Mouse (Mus musculus): ENCODE data around the gene Prss56. TPM values are rescaled to one million over a fixed set of nuclear protein-coding genes. Genes with fewer than 3 reads are reported as not detected.

Prss56 gene
- polyA plus RNA-seq, 1 experiment from 2014 or later: not detected

DNA sequence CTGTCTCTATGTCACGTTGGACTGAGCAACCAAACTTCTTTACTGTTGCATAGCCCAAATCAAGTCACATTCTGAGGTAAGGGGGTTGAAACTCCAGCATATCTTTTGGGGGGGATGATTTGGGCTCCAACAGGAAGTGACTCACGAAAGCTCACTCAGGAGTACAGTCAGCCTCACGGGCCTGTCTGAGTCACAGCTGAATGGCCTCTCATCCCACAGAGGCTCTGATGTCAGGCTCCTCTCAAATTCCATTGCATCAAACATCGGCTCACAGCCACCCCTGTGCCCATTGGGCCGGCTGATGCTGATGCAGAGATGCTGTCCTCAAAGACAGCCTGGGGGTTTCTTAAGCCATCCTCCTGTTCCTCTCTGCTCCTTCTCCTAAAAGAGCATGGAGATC, 2.2 kb upstream of the Prss56 start:
- Histone ChIP-seq H3K4me3 (ENCODE audit: low read length) (no peak overlapping the region), H3K9me3 (ENCODE audit: control insufficient read depth, low read length) (no peaks in the 10 kb centered on the region), H3K27me3 (ENCODE audit: control insufficient read depth, insufficient read depth, low read depth, low read length) (peaks cover 22% of the 10 kb centered on the region), H3K27ac (ENCODE audit: low read length) (no peak overlapping the region), H3K9ac (ENCODE audit: low read length) (no peak overlapping the region), H3K36me3 (ENCODE audit: control insufficient read depth, insufficient read depth, low read length) (no peaks in the 10 kb centered on the region), H3K4me2 (ENCODE audit: low read depth, low read length) (no peak overlapping the region), H3K4me1 (replicated peaks; ENCODE audit: control insufficient read depth, insufficient read depth, low read length) (peaks cover 3% of the 10 kb centered on the region; the same call in 1 of the 2 replicates)
- no peak for ATAC-seq (ENCODE audit: low read depth)
- WGBS: 38% methylated on average over 5 of the region's 5 CpGs

DNA sequence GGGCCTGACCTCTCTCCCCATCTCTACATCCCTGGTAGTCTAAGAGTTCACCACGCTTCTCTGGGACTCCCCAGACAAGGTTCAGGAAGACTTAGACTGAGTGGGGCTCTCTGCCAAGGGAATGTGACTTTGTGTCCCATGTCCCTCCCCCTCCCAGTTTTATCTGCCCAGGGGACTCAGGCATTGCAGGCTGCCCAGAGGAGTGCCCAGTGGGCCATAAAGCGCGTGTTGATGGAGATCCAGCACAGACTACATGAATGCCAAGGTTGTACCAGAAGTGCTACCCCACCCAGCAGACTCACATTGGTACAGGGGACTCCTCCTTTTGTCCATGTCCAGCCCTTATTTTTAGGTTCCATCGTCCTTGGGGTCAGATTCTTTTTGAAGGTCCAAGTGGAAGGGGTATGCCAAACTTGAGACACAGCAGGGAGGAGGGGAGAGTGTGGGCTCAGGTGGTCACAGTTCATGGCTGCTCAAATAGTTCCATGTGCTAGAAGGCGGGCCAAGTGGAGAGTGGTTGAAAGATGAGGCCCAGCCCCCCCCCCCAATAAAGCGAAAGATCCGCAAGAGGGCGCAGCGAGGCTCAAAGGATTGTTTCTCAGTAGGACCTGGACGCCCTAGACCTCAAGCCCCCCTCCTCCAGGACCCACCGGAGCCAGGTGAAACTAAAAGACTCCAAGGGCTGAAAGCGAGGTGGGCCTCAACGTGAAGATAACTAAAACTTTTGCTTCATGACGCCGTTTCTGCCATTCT, 1.1 kb downstream of the Prss56 start:
- H3K27ac ChIP-seq (ENCODE audit: low read length): no peak overlapping the region
- peaks cover 36% of the 10 kb centered on the region for H3K27me3 ChIP-seq (ENCODE audit: control insufficient read depth, insufficient read depth, low read depth, low read length)
- no peaks in the 10 kb centered on the region for H3K36me3 ChIP-seq (ENCODE audit: control insufficient read depth, insufficient read depth, low read length)
- 30% methylated on average over 15 of the region's 15 CpGs for WGBS
- no peak for ATAC-seq (ENCODE audit: low read depth)
- peaks cover 3% of the 10 kb centered on the region; the same call in 1 of the 2 replicates for H3K4me1 ChIP-seq (replicated peaks; ENCODE audit: control insufficient read depth, insufficient read depth, low read length)
- H3K4me3 ChIP-seq (ENCODE audit: low read length): no peak overlapping the region
- H3K9me3 ChIP-seq (ENCODE audit: control insufficient read depth, low read length): no peaks in the 10 kb centered on the region
- no peak overlapping the region for H3K9ac ChIP-seq (ENCODE audit: low read length)
- H3K4me2 ChIP-seq (ENCODE audit: low read depth, low read length): peak overlapping the region; percentile 30; the same call in 1 of the 2 replicates

DNA sequence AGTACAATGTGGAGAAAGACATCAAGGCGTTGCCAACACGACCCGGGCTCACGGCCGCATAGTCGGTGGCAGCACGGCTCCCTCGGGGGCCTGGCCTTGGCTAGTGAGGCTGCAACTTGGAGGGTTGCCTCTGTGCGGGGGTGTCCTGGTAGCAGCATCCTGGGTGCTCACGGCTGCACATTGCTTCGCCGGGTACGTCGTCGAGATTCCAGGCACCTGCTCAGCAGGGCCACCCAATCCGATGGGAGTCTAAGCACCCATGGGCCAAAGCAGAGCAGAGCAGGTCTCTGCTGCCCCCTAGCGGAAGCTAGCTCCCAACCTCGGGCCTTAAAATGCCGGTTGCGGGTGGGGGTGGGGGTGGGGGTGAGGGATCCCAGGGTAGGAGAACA, 1.6 kb downstream of the Prss56 start:
- Histone ChIP-seq H3K36me3 (ENCODE audit: control insufficient read depth, insufficient read depth, low read length) (no peaks in the 10 kb centered on the region), H3K9ac (ENCODE audit: low read length) (no peak overlapping the region), H3K4me2 (ENCODE audit: low read depth, low read length) (peak overlapping the region; percentile 30; the same call in 1 of the 2 replicates), H3K4me1 (replicated peaks; ENCODE audit: control insufficient read depth, insufficient read depth, low read length) (peaks cover 3% of the 10 kb centered on the region; the same call in 1 of the 2 replicates), H3K27ac (ENCODE audit: low read length) (no peak overlapping the region), H3K9me3 (ENCODE audit: control insufficient read depth, low read length) (no peaks in the 10 kb centered on the region), H3K27me3 (ENCODE audit: control insufficient read depth, insufficient read depth, low read depth, low read length) (peaks cover 36% of the 10 kb centered on the region), H3K4me3 (ENCODE audit: low read length) (no peak overlapping the region)
- no peak for ATAC-seq (ENCODE audit: low read depth)
- 13% methylated on average over 20 of the region's 20 CpGs for WGBS

DNA sequence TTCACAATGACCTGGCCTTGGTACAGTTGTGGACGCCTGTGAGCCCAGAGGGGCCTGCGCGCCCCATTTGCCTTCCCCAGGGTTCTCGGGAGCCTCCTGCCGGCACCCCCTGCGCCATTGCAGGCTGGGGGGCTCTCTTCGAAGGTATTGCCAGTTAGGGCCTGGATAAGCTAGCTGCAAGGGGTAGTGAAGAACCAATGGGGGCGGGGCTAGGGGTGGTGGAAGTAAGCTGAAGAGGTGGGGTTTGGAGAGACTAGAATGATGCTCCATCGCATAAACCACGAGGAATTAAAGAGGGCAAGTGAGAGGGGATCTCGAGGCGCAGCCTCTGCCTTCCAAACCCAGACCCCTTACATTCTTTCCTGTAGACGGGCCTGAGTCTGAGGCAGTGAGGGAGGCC, 2.4 kb downstream of the Prss56 start:
- H3K4me2 ChIP-seq (ENCODE audit: low read depth, low read length): no peak overlapping the region
- no peak overlapping the region for H3K9ac ChIP-seq (ENCODE audit: low read length)
- H3K4me1 ChIP-seq (replicated peaks; ENCODE audit: control insufficient read depth, insufficient read depth, low read length): peaks cover 3% of the 10 kb centered on the region; the same call in 1 of the 2 replicates
- H3K4me3 ChIP-seq (ENCODE audit: low read length): no peak overlapping the region
- no peak overlapping the region for H3K27ac ChIP-seq (ENCODE audit: low read length)
- H3K36me3 ChIP-seq (ENCODE audit: control insufficient read depth, insufficient read depth, low read length): no peaks in the 10 kb centered on the region
- H3K27me3 ChIP-seq (ENCODE audit: control insufficient read depth, insufficient read depth, low read depth, low read length): peaks cover 36% of the 10 kb centered on the region
- H3K9me3 ChIP-seq (ENCODE audit: control insufficient read depth, low read length): no peaks in the 10 kb centered on the region
- WGBS: 13% methylated on average over 13 of the region's 13 CpGs
- ATAC-seq (ENCODE audit: low read depth): no peak

DNA sequence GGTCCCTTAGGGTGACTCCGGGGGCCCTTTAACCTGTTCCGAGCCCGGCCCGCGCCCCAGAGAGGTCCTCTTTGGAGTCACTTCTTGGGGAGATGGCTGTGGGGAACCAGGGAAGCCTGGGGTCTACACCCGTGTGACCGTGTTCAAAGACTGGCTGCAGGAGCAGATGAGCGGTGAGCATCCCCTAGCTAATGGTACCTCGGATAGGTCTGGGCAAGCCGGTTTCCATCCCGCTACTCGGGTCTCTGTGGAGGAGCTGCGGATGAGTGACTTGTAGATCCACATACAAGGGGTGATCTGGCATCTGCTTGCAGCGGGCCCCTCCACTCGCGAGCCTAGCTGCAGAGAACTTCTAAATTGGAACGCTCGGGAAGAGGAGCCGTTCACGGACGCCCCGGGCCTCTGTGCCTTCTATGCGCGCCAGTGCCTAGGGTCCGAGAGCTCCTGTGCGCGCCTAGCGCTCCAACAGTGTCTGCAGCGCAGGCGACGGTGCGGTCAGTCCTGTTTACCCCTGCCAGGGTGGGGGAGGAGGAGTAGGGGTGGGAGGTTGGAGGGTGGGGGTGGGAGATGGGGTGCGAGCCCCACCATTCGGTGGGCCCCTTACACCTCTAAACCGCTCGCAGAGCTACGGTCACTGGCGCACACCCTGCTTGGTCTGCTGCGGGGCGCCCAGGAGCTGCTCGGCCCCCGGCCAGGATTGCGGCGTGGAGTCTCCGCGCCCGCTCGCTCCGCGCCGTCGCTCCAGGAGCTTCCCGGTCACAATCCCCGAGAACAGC, 3.3 kb downstream of the Prss56 start:
- Histone ChIP-seq H3K27me3 (ENCODE audit: control insufficient read depth, insufficient read depth, low read depth, low read length) (peaks cover 36% of the 10 kb centered on the region), H3K27ac (ENCODE audit: low read length) (no peak overlapping the region), H3K4me2 (ENCODE audit: low read depth, low read length) (peak overlapping the region; percentile 97), H3K9me3 (ENCODE audit: control insufficient read depth, low read length) (no peaks in the 10 kb centered on the region), H3K36me3 (ENCODE audit: control insufficient read depth, insufficient read depth, low read length) (no peaks in the 10 kb centered on the region), H3K4me3 (ENCODE audit: low read length) (peak overlapping the region; percentile 58), H3K4me1 (replicated peaks; ENCODE audit: control insufficient read depth, insufficient read depth, low read length) (peaks cover 3% of the 10 kb centered on the region; the same call in 1 of the 2 replicates), H3K9ac (ENCODE audit: low read length) (peak overlapping the region; percentile 64)
- WGBS: 2% methylated on average over 54 of the region's 54 CpGs
- peak; percentile 47 for ATAC-seq (ENCODE audit: low read depth)

DNA sequence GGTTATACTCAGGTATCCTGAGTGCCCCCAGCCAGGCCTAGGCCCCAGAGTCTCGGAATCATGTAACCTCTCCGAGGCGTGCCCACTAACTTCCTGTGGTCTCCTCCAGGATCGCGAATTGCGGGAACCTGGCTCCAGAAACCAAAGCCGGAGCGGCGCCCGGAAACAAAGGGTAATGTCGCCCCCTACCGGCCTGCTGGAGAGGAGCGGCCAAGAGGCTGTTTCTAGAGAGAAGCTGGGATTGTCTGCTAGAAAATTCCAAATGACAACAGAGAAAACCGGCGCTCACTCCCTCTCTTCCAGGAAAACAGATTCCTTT, 3.9 kb downstream of the Prss56 start:
- H3K4me2 ChIP-seq (ENCODE audit: low read depth, low read length): peak overlapping the region; percentile 97

DNA sequence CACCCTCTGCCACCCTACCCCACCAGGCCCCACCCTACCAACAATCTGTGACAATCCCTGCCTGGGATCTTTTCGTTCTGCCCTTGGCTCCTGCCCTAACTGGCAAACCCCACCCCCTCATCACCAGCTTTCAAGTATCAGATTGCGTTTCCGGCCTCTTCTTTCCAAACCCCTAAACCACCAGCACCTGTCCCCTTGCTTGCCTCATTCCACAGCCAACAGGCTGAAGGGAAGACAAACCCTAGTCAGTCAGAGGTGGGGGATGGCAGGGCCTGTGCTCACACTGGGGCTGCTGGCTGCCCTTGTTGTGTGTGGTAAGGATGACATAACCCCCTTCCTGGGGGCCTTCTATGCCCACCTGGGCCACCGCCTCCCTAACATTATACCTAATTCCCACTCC, 7.3 kb downstream of the Prss56 start, which contains the start of gene Chrnd:
TSS of gene Chrnd (plus strand) at position 179 of the 400 bp plus-strand sequence.
- H3K36me3 ChIP-seq (ENCODE audit: control insufficient read depth, insufficient read depth, low read length): no peaks in the 10 kb centered on the region
- WGBS: 26% methylated on average over 4 of the region's 4 CpGs
- no peak within 1 kb of the TSS for H3K4me2 ChIP-seq (ENCODE audit: low read depth, low read length)
- H3K9me3 ChIP-seq (ENCODE audit: control insufficient read depth, low read length): no peaks in the 10 kb centered on the region
- no peak within 1 kb of the TSS for H3K9ac ChIP-seq (ENCODE audit: low read length)
- no peak within 1 kb of the TSS for H3K4me3 ChIP-seq (ENCODE audit: low read length)
- peaks cover 3% of the 10 kb centered on the region; the same call in 1 of the 2 replicates for H3K4me1 ChIP-seq (replicated peaks; ENCODE audit: control insufficient read depth, insufficient read depth, low read length)
- H3K27me3 ChIP-seq (ENCODE audit: control insufficient read depth, insufficient read depth, low read depth, low read length): peaks cover 18% of the 10 kb centered on the region
- ATAC-seq (ENCODE audit: low read depth): no peak
- no peak within 1 kb of the TSS for H3K27ac ChIP-seq (ENCODE audit: low read length)

More for the DNA sequence above, 3.9 kb downstream of the Prss56 start:
- no peaks in the 10 kb centered on the region for H3K9me3 ChIP-seq (ENCODE audit: control insufficient read depth, low read length)
- H3K27ac ChIP-seq (ENCODE audit: low read length): no peak overlapping the region
- ATAC-seq (ENCODE audit: low read depth): peak; percentile 51; the same call in 1 of the 2 replicates
- H3K27me3 ChIP-seq (ENCODE audit: control insufficient read depth, insufficient read depth, low read depth, low read length): peaks cover 36% of the 10 kb centered on the region
- peak overlapping the region; percentile 64 for H3K9ac ChIP-seq (ENCODE audit: low read length)
- WGBS: under 1% methylated on average over 15 of the region's 15 CpGs
- peaks cover 3% of the 10 kb centered on the region; the same call in 1 of the 2 replicates for H3K4me1 ChIP-seq (replicated peaks; ENCODE audit: control insufficient read depth, insufficient read depth, low read length)
- H3K4me3 ChIP-seq (ENCODE audit: low read length): peak overlapping the region; percentile 58
- no peaks in the 10 kb centered on the region for H3K36me3 ChIP-seq (ENCODE audit: control insufficient read depth, insufficient read depth, low read length)

DNA sequence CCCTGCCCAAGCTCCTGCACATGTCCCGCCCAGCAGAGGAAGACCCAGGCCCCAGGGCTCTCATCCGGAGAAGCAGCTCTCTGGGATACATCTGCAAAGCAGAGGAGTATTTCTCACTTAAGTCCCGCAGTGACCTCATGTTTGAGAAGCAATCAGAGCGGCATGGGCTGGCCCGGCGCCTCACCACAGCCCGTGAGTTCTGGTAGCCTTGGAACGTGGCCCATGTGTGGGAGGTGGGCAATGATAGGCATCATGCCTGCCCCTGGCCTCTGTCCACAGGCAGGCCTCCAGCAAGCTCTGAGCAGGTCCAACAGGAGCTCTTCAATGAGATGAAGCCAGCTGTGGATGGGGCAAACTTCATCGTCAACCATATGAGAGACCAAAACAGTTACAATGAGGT, 14.2 kb downstream of the Prss56 start:
- Histone ChIP-seq H3K9ac (ENCODE audit: low read length) (no peak overlapping the region), H3K9me3 (ENCODE audit: control insufficient read depth, low read length) (no peaks in the 10 kb centered on the region), H3K4me2 (ENCODE audit: low read depth, low read length) (no peak overlapping the region), H3K4me1 (replicated peaks; ENCODE audit: control insufficient read depth, insufficient read depth, low read length) (no peaks in the 10 kb centered on the region), H3K27ac (ENCODE audit: low read length) (no peak overlapping the region), H3K27me3 (ENCODE audit: control insufficient read depth, insufficient read depth, low read depth, low read length) (no peaks in the 10 kb centered on the region), H3K4me3 (ENCODE audit: low read length) (no peak overlapping the region), H3K36me3 (ENCODE audit: control insufficient read depth, insufficient read depth, low read length) (no peaks in the 10 kb centered on the region)
- WGBS: 72% methylated on average over 9 of the region's 9 CpGs
- ATAC-seq (ENCODE audit: low read depth): no peak

All from lung, embryonic 16.5 days (tissue).